Mouse (Mus musculus) layer of hippocampus, postnatal 14 days (tissue): ENCODE data around the gene Dtx2. TPM values are rescaled to one million over a fixed set of nuclear protein-coding genes. Genes with fewer than 3 reads are reported as not detected.
"Not testable (repeated sequence)": the region's sequence is repeated elsewhere in the genome, so short reads cannot be mapped to it uniquely, and the experiment has no call there.

Experiments used
- DNase-seq, 2 experiments: peaks; one replicate each; pipeline ENCODE4 v3.0.0; 2021 to 2022; ENCODE audit warnings: low spot score in 2 of 2, mixed read lengths in 1 of 2
- total RNA-seq, 2 experiments: library from RNA; stranded (reverse); gene quantifications; 2 replicates each; pipeline ENCODE4 v1.2.3; 2021

Dtx2 gene
- total RNA-seq, 2 experiments from 2014 or later: 9.1 to 9.5 TPM

- no peak for DNase-seq
Measured at GRCm38 (mm10) chr5:136018726-136019125, 24.1 kb downstream of the Dtx2 start.

GRCm38 (mm10) chr5:136019907-136020306 is 25.3 kb downstream of the Dtx2 start:
- no peak for DNase-seq

GRCm38 (mm10) chr5:136025712-136026111 is 31.1 kb downstream of the Dtx2 start:
- no peak for DNase-seq

GRCm38 (mm10) chr5:136026859-136027258 is 32.3 kb downstream of the Dtx2 start:
- no peak for DNase-seq

GRCm38 (mm10) chr5:136027612-136028311 is 33.2 kb downstream of the Dtx2 start:
- no peak for DNase-seq

- DNase-seq: no peak
Measured at GRCm38 (mm10) chr5:136034868-136035267, 40.3 kb downstream of the Dtx2 start.

- no peak for DNase-seq
Measured at GRCm38 (mm10) chr5:136035285-136035684, 40.7 kb downstream of the Dtx2 start.

GRCm38 (mm10) chr5:136036667-136037066 is 42.1 kb downstream of the Dtx2 start:
- DNase-seq: no peak

GRCm38 (mm10) chr5:136038258-136039214 is 43.9 kb downstream of the Dtx2 start, which contains the start of gene Upk3b:
TSS of gene Upk3b (plus strand) at chr5:136038496.
- DNase-seq: no peak

- no peak for DNase-seq
Measured at GRCm38 (mm10) chr5:136040210-136040609, 45.6 kb downstream of the Dtx2 start.

GRCm38 (mm10) chr5:136041260-136041659 is 46.7 kb downstream of the Dtx2 start:
- DNase-seq: no peak

GRCm38 (mm10) chr5:136041666-136042065 is 47.1 kb downstream of the Dtx2 start:
- DNase-seq: no peak

GRCm38 (mm10) chr5:136044865-136045264 is 50.3 kb downstream of the Dtx2 start:
- DNase-seq: peak in 1 of 2 experiments; percentile 15

GRCm38 (mm10) chr5:136045408-136045807 is 50.8 kb downstream of the Dtx2 start:
- DNase-seq: no peak

- peak; percentile 82 to 86 for DNase-seq
Measured at GRCm38 (mm10) chr5:136045987-136046386, 51.4 kb downstream of the Dtx2 start.

GRCm38 (mm10) chr5:136048541-136048940 is 53.9 kb downstream of the Dtx2 start:
- not testable (repeated sequence) for DNase-seq

- DNase-seq: no peak
Measured at GRCm38 (mm10) chr5:136049926-136050325, 55.3 kb downstream of the Dtx2 start.

GRCm38 (mm10) chr5:136051231-136052085 is 56.9 kb downstream of the Dtx2 start:
- no peak for DNase-seq

GRCm38 (mm10) chr5:136052861-136053655 is 58.5 kb downstream of the Dtx2 start:
- DNase-seq: no peak
